Mouse (Mus musculus): ENCODE measurements around the gene Tnfrsf19. TPM values are rescaled to one million over a fixed set of nuclear protein-coding genes. Genes with fewer than 3 reads are reported as not detected.
A peak's percentile ranks its signal among the peaks of the same experiment; 100 is the strongest.

Gene Tnfrsf19
- polyA plus RNA-seq, 1 experiment from 2014 or later, result 46.9 TPM

DNA sequence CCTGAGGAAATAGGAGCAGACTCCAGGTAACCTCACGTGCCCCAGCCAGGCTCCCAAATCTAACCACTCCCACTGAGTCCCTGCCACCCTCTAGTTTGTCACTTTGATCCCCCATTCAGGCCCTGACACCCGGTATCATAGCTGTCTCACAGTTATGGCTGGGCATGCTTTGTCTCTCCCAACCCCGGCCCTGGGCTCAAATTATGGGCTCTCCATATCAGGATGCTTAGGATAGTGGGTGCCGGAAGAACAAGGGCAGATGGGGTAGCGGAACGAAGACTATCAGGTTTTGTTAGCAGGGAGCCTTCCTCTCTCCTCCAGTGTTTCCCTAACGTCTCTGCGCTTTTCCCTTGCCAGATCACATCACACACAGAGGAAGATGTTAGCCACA, 8.2 kb downstream of the Tnfrsf19 start:
- peak overlapping the region; percentile 52; the same call in 1 of the 2 replicates for H3K27ac ChIP-seq (replicated peaks; ENCODE audit: low read depth, low read length)
- peaks cover 11% of the 10 kb centered on the region; the same call in 1 of the 2 replicates for H3K4me1 ChIP-seq (ENCODE audit: control insufficient read depth, insufficient read depth, low read length)
- peak overlapping the region; percentile 59 for H3K4me3 ChIP-seq (replicated peaks; ENCODE audit: low read depth, low read length)
- H3K9me3 ChIP-seq (ENCODE audit: control insufficient read depth, low read length), result no peaks in the 10 kb centered on the region
- 18% methylated on average over 8 of the region's 8 CpGs for WGBS
- DNase-seq (no peak), ATAC-seq (ENCODE audit: low FRiP score, low TSS enrichment) (no peak; the same call in none of the 2 replicates)
- H3K36me3 ChIP-seq (ENCODE audit: control insufficient read depth, insufficient read depth, low read length), result no peaks in the 10 kb centered on the region
- H3K27me3 ChIP-seq (ENCODE audit: control insufficient read depth, insufficient read depth, low read length), result no peaks in the 10 kb centered on the region
- peak overlapping the region; percentile 58 for H3K9ac ChIP-seq (replicated peaks; ENCODE audit: low read length)
- H3K4me2 ChIP-seq (ENCODE audit: low read length), result peak overlapping the region; percentile 99

DNA sequence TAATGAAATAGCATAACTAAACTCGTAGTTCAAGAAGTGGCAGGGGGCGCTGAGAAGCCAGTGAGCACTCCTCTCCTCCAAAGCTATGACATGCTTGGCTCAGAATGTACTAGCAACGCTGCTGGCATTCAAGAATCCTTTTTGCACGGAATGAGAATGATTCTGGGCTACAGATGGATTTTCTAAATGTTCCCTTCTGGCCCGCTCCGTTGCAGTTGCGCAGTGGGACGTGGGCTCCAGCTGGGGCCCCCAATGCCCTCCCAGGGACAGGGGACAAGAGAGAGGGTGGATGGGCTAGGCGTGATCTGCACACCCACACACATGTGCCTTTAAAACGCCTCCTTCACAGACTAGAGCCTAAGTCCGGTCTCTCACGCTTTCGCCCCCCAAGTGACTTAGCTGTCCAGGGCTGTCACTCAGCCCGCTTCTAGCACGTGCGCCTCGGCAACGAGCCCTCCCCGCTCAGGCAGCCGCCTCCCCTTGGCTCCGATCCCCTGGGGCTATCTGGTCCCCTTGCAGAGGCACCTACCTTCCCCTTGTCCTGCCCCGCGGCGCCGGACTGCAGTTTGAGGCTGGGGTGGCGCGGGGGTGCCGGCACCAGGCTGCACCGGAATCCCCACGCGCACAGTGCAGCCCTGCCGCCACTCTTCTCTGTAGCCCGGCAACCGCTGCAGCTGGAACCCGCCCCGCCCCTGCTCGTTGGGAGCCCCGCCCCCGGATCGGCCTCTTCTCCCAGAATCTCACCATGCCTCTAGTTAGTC, 8.8 kb downstream of the Tnfrsf19 start:
- WGBS, result under 1% methylated on average over 40 of the region's 40 CpGs
- no peaks in the 10 kb centered on the region for H3K27me3 ChIP-seq (ENCODE audit: control insufficient read depth, insufficient read depth, low read length)
- peak overlapping the region; percentile 58 for H3K9ac ChIP-seq (replicated peaks; ENCODE audit: low read length)
- H3K27ac ChIP-seq (replicated peaks; ENCODE audit: low read depth, low read length), result peak overlapping the region; percentile 52; the same call in 1 of the 2 replicates
- H3K9me3 ChIP-seq (ENCODE audit: control insufficient read depth, low read length), result no peaks in the 10 kb centered on the region
- H3K4me3 ChIP-seq (replicated peaks; ENCODE audit: low read depth, low read length), result peak overlapping the region; percentile 59
- DNase-seq (peak; percentile 86), ATAC-seq (ENCODE audit: low FRiP score, low TSS enrichment) (peak; percentile 90)
- peaks cover 9% of the 10 kb centered on the region; the same call in 1 of the 2 replicates for H3K4me1 ChIP-seq (ENCODE audit: control insufficient read depth, insufficient read depth, low read length)
- H3K4me2 ChIP-seq (ENCODE audit: low read length), result peak overlapping the region; percentile 99
- H3K36me3 ChIP-seq (ENCODE audit: control insufficient read depth, insufficient read depth, low read length), result no peaks in the 10 kb centered on the region

DNA sequence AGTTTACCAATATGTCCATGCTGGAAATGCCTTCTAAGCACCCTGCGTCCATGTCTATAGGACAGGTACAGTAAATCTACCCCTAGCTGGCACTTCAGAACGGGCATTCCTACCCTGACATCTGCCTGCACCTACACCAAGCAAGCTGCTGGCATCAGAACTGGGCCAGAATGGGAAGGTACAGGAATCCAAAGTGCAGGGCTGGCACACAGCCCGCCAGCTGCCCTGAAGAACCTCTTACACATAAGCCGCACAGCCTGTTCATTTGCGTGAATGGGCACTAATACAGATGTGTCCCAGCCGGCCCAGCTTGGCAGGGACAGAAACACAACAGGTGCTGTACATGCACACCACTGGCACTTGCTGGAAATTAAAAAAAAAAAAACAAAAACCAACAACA, 15.9 kb downstream of the Tnfrsf19 start:
- Histone ChIP-seq H3K4me1 (ENCODE audit: control insufficient read depth, insufficient read depth, low read length) (no peaks in the 10 kb centered on the region), H3K27ac (replicated peaks; ENCODE audit: low read depth, low read length) (no peak overlapping the region), H3K9ac (replicated peaks; ENCODE audit: low read length) (no peak overlapping the region), H3K27me3 (ENCODE audit: control insufficient read depth, insufficient read depth, low read length) (no peaks in the 10 kb centered on the region), H3K4me3 (replicated peaks; ENCODE audit: low read depth, low read length) (no peak overlapping the region), H3K9me3 (ENCODE audit: control insufficient read depth, low read length) (no peaks in the 10 kb centered on the region), H3K36me3 (ENCODE audit: control insufficient read depth, insufficient read depth, low read length) (no peaks in the 10 kb centered on the region), H3K4me2 (ENCODE audit: low read length) (no peak overlapping the region)
- ATAC-seq (ENCODE audit: low FRiP score, low TSS enrichment), result no peak
- no peak for DNase-seq
- WGBS, result 95% methylated on average over 6 of the region's 6 CpGs

DNA sequence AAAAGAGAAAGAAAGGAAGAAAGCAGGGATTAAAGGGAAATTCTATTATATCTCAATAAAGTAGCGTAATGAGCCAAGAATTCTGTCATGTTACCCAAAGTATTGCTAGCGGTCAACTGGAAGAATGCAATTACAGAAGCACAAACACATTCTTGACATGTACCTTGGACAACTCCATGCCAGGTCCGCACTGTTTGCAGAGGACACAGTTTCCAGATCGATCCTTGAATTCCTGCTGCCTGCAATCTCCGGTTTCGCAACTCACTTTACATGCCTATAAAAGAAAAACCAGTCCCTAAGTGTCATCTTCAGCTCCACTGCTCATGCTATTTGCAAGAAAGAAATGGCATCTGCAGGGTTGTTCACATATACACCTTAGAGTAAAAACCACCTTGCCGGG, 22.3 kb downstream of the Tnfrsf19 start:
- DNase-seq, result no peak
- no peaks in the 10 kb centered on the region for H3K4me1 ChIP-seq (ENCODE audit: control insufficient read depth, insufficient read depth, low read length)
- ATAC-seq (ENCODE audit: low FRiP score, low TSS enrichment), result no peak
- H3K36me3 ChIP-seq (ENCODE audit: control insufficient read depth, insufficient read depth, low read length), result no peaks in the 10 kb centered on the region
- 86% methylated on average over 7 of the region's 7 CpGs for WGBS
- H3K9ac ChIP-seq (replicated peaks; ENCODE audit: low read length), result no peak overlapping the region
- H3K4me3 ChIP-seq (replicated peaks; ENCODE audit: low read depth, low read length), result no peak overlapping the region
- no peak overlapping the region for H3K27ac ChIP-seq (replicated peaks; ENCODE audit: low read depth, low read length)
- H3K9me3 ChIP-seq (ENCODE audit: control insufficient read depth, low read length), result no peaks in the 10 kb centered on the region
- no peak overlapping the region for H3K4me2 ChIP-seq (ENCODE audit: low read length)
- no peaks in the 10 kb centered on the region for H3K27me3 ChIP-seq (ENCODE audit: control insufficient read depth, insufficient read depth, low read length)

DNA sequence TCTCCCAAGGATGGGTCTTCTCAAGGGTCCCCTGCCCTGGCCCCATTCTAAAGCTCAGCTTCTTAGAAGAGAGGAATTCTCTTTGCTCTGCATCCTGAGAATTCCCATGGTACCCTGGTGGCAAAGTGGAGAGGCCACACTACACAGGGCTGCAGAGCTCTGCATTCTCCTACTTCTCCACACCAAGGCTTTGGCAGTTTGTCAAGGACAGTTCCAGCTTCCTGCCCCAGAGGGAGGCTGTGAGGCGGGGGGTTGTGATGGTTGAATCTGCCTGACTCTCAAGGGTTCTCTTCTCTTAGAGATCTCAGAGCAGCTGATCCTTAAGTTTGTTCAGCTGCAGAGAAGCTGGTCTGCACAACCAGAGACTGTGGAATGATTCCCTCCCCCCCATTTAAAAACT, 23.9 kb downstream of the Tnfrsf19 start:
- Histone ChIP-seq H3K4me2 (ENCODE audit: low read length) (no peak overlapping the region), H3K36me3 (ENCODE audit: control insufficient read depth, insufficient read depth, low read length) (no peaks in the 10 kb centered on the region), H3K4me3 (replicated peaks; ENCODE audit: low read depth, low read length) (no peak overlapping the region), H3K9me3 (ENCODE audit: control insufficient read depth, low read length) (no peaks in the 10 kb centered on the region), H3K27ac (replicated peaks; ENCODE audit: low read depth, low read length) (no peak overlapping the region), H3K4me1 (ENCODE audit: control insufficient read depth, insufficient read depth, low read length) (peaks cover 7% of the 10 kb centered on the region), H3K9ac (replicated peaks; ENCODE audit: low read length) (no peak overlapping the region), H3K27me3 (ENCODE audit: control insufficient read depth, insufficient read depth, low read length) (no peaks in the 10 kb centered on the region)
- 86% methylated on average over 1 of the region's 1 CpGs for WGBS
- no peak for ATAC-seq (ENCODE audit: low FRiP score, low TSS enrichment)
- DNase-seq, result no peak

DNA sequence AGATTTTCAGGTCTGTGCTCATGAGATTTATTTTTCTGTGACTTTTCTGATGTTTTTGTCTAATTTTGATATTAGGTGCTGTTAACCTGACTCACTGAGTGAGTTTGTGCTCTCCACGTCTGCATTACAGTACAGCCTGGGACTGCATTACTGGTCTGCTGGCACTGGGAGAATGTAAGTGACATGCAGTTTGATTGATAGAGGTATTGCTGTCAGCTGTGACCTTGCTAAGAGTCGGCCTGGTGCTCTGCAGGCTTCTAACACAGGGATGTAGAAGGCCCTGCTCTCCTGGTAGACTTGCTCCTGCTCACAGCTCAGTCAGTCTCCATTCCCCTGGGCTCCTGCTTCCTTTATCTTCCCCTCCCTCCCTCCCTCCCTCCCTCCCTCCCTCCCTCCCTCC, 25.3 kb downstream of the Tnfrsf19 start:
- Histone ChIP-seq H3K27me3 (ENCODE audit: control insufficient read depth, insufficient read depth, low read length) (no peaks in the 10 kb centered on the region), H3K4me2 (ENCODE audit: low read length) (no peak overlapping the region), H3K9ac (replicated peaks; ENCODE audit: low read length) (no peak overlapping the region), H3K36me3 (ENCODE audit: control insufficient read depth, insufficient read depth, low read length) (no peaks in the 10 kb centered on the region), H3K4me3 (replicated peaks; ENCODE audit: low read depth, low read length) (no peak overlapping the region), H3K27ac (replicated peaks; ENCODE audit: low read depth, low read length) (no peak overlapping the region), H3K4me1 (ENCODE audit: control insufficient read depth, insufficient read depth, low read length) (peaks cover 7% of the 10 kb centered on the region), H3K9me3 (ENCODE audit: control insufficient read depth, low read length) (no peaks in the 10 kb centered on the region)
- WGBS, result 94% methylated on average over 2 of the region's 2 CpGs
- ATAC-seq (ENCODE audit: low FRiP score, low TSS enrichment) (no peak), DNase-seq (no peak)

DNA sequence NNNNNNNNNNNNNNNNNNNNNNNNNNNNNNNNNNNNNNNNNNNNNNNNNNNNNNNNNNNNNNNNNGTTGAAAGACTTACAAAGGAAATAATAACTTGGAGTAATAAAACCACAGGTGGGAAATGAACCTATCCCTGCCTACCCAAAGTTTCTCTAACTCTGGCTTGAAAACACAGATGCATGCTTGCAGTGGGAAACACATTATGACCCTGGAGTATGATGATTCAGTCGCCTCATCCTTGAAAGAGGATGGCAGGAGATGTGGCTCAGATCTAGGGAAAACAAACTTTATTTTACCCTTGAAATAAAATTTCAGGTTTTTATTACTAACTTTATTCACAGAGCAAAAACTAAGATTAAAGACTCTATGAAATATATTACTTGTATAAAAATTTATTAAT, 26.4 kb downstream of the Tnfrsf19 start:
- no peak for ATAC-seq (ENCODE audit: low FRiP score, low TSS enrichment)
- no peak overlapping the region for H3K27ac ChIP-seq (replicated peaks; ENCODE audit: low read depth, low read length)
- no peaks in the 10 kb centered on the region; the same call in 1 of the 2 replicates for H3K27me3 ChIP-seq (ENCODE audit: control insufficient read depth, insufficient read depth, low read length)
- H3K4me3 ChIP-seq (replicated peaks; ENCODE audit: low read depth, low read length), result no peak overlapping the region
- DNase-seq, result no peak
- no peak overlapping the region for H3K9ac ChIP-seq (replicated peaks; ENCODE audit: low read length)
- no peak overlapping the region for H3K4me2 ChIP-seq (ENCODE audit: low read length)
- no peaks in the 10 kb centered on the region for H3K9me3 ChIP-seq (ENCODE audit: control insufficient read depth, low read length)
- H3K4me1 ChIP-seq (ENCODE audit: control insufficient read depth, insufficient read depth, low read length), result peaks cover 7% of the 10 kb centered on the region
- no peaks in the 10 kb centered on the region for H3K36me3 ChIP-seq (ENCODE audit: control insufficient read depth, insufficient read depth, low read length)
- 100% methylated on average over 1 of the region's 1 CpGs for WGBS

DNA sequence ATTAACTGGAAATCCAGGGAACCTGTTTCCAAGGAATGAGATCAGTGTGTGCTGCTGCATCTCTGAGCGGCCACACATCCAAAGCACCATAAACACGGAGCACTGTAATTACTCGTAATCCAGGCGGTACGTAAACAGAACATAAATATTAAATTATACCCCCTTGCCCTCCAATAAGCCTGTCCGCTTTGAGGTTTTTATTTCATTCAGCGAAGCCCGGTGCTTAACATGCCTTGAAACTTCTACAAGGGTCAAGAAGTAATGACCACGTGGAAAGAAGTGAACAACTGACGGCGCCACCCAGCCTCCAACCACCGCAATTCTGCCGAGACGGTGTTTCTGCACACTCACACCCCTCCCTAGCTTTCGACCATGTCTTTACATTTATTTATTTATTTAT, 31.7 kb downstream of the Tnfrsf19 start:
- Histone ChIP-seq H3K27me3 (ENCODE audit: control insufficient read depth, insufficient read depth, low read length) (no peaks in the 10 kb centered on the region; the same call in 1 of the 2 replicates), H3K4me1 (ENCODE audit: control insufficient read depth, insufficient read depth, low read length) (peaks cover 21% of the 10 kb centered on the region), H3K36me3 (ENCODE audit: control insufficient read depth, insufficient read depth, low read length) (no peaks in the 10 kb centered on the region), H3K4me3 (replicated peaks; ENCODE audit: low read depth, low read length) (no peak overlapping the region), H3K9ac (replicated peaks; ENCODE audit: low read length) (no peak overlapping the region), H3K9me3 (ENCODE audit: control insufficient read depth, low read length) (no peaks in the 10 kb centered on the region), H3K27ac (replicated peaks; ENCODE audit: low read depth, low read length) (no peak overlapping the region), H3K4me2 (ENCODE audit: low read length) (no peak overlapping the region)
- DNase-seq, result no peak
- WGBS, result 86% methylated on average over 15 of the region's 15 CpGs
- no peak for ATAC-seq (ENCODE audit: low FRiP score, low TSS enrichment)

DNA sequence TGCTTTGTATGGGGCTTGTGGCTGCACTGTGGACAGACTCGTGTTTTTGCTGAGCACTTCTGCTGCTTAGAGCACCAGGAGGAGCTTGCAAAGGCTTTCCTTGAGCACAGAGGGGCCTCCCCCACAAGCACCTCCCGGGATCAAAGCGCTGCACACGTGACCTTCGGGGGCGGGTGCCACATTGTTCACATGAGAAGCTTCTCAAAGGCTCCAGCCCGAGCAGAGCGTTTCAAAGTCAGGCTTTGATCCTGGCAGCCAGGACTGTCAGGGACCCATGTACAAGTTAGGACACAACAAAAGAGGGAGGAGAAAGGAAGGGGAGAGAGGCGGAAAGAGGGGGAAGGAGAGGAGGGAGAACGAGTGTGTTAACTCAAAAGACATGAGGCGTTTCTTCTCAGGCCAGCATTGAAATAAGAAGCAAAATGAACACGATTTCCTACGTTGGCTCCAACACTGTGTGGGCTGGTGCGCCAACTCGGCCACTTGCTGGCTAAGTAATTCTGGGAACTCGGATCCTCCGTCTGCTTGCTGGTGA, 33.8 kb downstream of the Tnfrsf19 start:
- DNase-seq (peak; percentile 87), ATAC-seq (ENCODE audit: low FRiP score, low TSS enrichment) (peak; percentile 84)
- Histone ChIP-seq H3K9me3 (ENCODE audit: control insufficient read depth, low read length) (no peaks in the 10 kb centered on the region), H3K4me2 (ENCODE audit: low read length) (peak overlapping the region; percentile 45), H3K4me3 (replicated peaks; ENCODE audit: low read depth, low read length) (peak overlapping the region; percentile 15), H3K4me1 (ENCODE audit: control insufficient read depth, insufficient read depth, low read length) (peaks cover 14% of the 10 kb centered on the region; the same call in 1 of the 2 replicates), H3K27me3 (ENCODE audit: control insufficient read depth, insufficient read depth, low read length) (no peaks in the 10 kb centered on the region; the same call in 1 of the 2 replicates), H3K27ac (replicated peaks; ENCODE audit: low read depth, low read length) (peak overlapping the region; percentile 34; the same call in 1 of the 2 replicates), H3K9ac (replicated peaks; ENCODE audit: low read length) (peak overlapping the region; percentile 6; the same call in 1 of the 2 replicates), H3K36me3 (ENCODE audit: control insufficient read depth, insufficient read depth, low read length) (no peaks in the 10 kb centered on the region)
- WGBS, result under 1% methylated on average over 17 of the region's 17 CpGs
